Mouse (Mus musculus): ENCODE results near the gene Gli2.
A peak's percentile ranks its signal among the peaks of the same experiment; 100 is the strongest.

The Gli2 gene

GRCm38 (mm10) chr1:119053402-119053841, at the start of gene Gli2:
Gene Gli2, minus strand, starts transcription at chr1:119053619.
- DNase-seq (ENCODE audit: low read depth, low spot score), result peak; percentile 68

- DNase-seq (ENCODE audit: low read depth, low spot score), result no peak
These were observed 44.6 kb upstream of the Gli2 start for GRCm38 (mm10) chr1:119097921-119098521.

- DNase-seq (ENCODE audit: low read depth, low spot score), result no peak
These were observed 40.3 kb upstream of the Gli2 start for GRCm38 (mm10) chr1:119093739-119094138.

- DNase-seq (ENCODE audit: low read depth, low spot score), result no peak
These were observed 36.6 kb upstream of the Gli2 start for GRCm38 (mm10) chr1:119089887-119090620.

GRCm38 (mm10) chr1:119087539-119087938, 34.1 kb upstream of the Gli2 start:
- peak; percentile 77 for DNase-seq (ENCODE audit: low read depth, low spot score)

GRCm38 (mm10) chr1:119085771-119086170, 32.4 kb upstream of the Gli2 start:
- no peak for DNase-seq (ENCODE audit: low read depth, low spot score)

- DNase-seq (ENCODE audit: low read depth, low spot score), result no peak
These were observed 30.1 kb upstream of the Gli2 start for GRCm38 (mm10) chr1:119083468-119083921.

- DNase-seq (ENCODE audit: low read depth, low spot score), result peak; percentile 25
These were observed 29.0 kb upstream of the Gli2 start for GRCm38 (mm10) chr1:119082231-119082991.

GRCm38 (mm10) chr1:119077933-119078332, 24.5 kb upstream of the Gli2 start:
- DNase-seq (ENCODE audit: low read depth, low spot score), result no peak

- no peak for DNase-seq (ENCODE audit: low read depth, low spot score)
These were observed 22.9 kb upstream of the Gli2 start for GRCm38 (mm10) chr1:119076333-119076732.

GRCm38 (mm10) chr1:119075916-119076315, 22.5 kb upstream of the Gli2 start:
- no peak for DNase-seq (ENCODE audit: low read depth, low spot score)

GRCm38 (mm10) chr1:119075500-119075899, 22.1 kb upstream of the Gli2 start:
- no peak for DNase-seq (ENCODE audit: low read depth, low spot score)

- DNase-seq (ENCODE audit: low read depth, low spot score), result no peak
These were observed 21.5 kb upstream of the Gli2 start for GRCm38 (mm10) chr1:119074910-119075309.

GRCm38 (mm10) chr1:119073876-119074275, 20.5 kb upstream of the Gli2 start:
- DNase-seq (ENCODE audit: low read depth, low spot score), result no peak

GRCm38 (mm10) chr1:119064892-119065671, 11.7 kb upstream of the Gli2 start:
- no peak for DNase-seq (ENCODE audit: low read depth, low spot score)

- DNase-seq (ENCODE audit: low read depth, low spot score), result no peak
These were observed 3.1 kb upstream of the Gli2 start for GRCm38 (mm10) chr1:119056491-119056890.

GRCm38 (mm10) chr1:119055801-119056200, 2.4 kb upstream of the Gli2 start:
- DNase-seq (ENCODE audit: low read depth, low spot score), result no peak

GRCm38 (mm10) chr1:119054468-119054867, 1.0 kb upstream of the Gli2 start:
- no peak for DNase-seq (ENCODE audit: low read depth, low spot score)

GRCm38 (mm10) chr1:119053872-119054354, 494 bp upstream of the Gli2 start:
- no peak for DNase-seq (ENCODE audit: low read depth, low spot score)

GRCm38 (mm10) chr1:119052631-119053177, 715 bp downstream of the Gli2 start:
- DNase-seq (ENCODE audit: low read depth, low spot score), result no peak

- DNase-seq (ENCODE audit: low read depth, low spot score), result no peak
These were observed 1.4 kb downstream of the Gli2 start for GRCm38 (mm10) chr1:119051938-119052551.

Measured in skeletal muscle tissue, adult 2 months (tissue).